Mouse (Mus musculus) bone marrow, adult 2 months (tissue): ENCODE data around the gene Camta1. TPM values are rescaled to one million over a fixed set of nuclear protein-coding genes. Genes with fewer than 3 reads are reported as not detected.

Experiments
- H3K27ac ChIP-seq: fragments of 200-500 bp; 2 replicates; pipeline ENCODE4 v1.5.1; 2012; ENCODE audit warnings: low read depth, mild to moderate bottlenecking, control low read depth, inconsistent platforms, low read length; ENCODE audit not compliant: control insufficient read depth, poor library complexity, insufficient read depth
- H3K4me1 ChIP-seq: fragments of 200-500 bp; 2 replicates; pipeline ENCODE4 v1.6.1; 2011; ENCODE audit warnings: low read length; ENCODE audit not compliant: control insufficient read depth, insufficient read depth
- H3K4me3 ChIP-seq: fragments of 200-500 bp; replicated peaks from 2 replicates; pipeline ENCODE3; 2011; ENCODE audit warnings: mild to moderate bottlenecking, low read depth, low read length, control low read depth; ENCODE audit not compliant: control insufficient read depth
- CTCF ChIP-seq: fragments of 200-500 bp; IDR thresholded peaks from 2 replicates; pipeline ENCODE4 v1.5.1; 2011; ENCODE audit warnings: low read length, control low read depth; ENCODE audit not compliant: control insufficient read depth, insufficient read depth
- POLR2A ChIP-seq: fragments of 200-500 bp; IDR thresholded peaks from 2 replicates; pipeline ENCODE4 v1.6.1; 2011; ENCODE audit warnings: low read depth, mild to moderate bottlenecking, control low read depth, low read length, borderline replicate concordance; ENCODE audit not compliant: control insufficient read depth
- WGBS: fragments of 180-500 bp; shearing (Covaris S2); methylation state at CpG from one replicate; pipeline ENCODE4 v1.1.7; 2018; 5-methylcytosine and 5-hydroxymethylcytosine counted together
- polyA plus RNA-seq: library from polyadenylated mRNA; stranded (reverse); fragments of >200 nt; gene quantifications from 2 replicates; pipeline ENCODE4 v1.2.4, GENCODE M21; 2011; ENCODE audit warnings: low replicate concordance; ENCODE audit not compliant: missing spikeins, insufficient read depth, insufficient read length

Gene Camta1
- polyA plus RNA-seq, 1 experiment = 26.6 TPM

DNA sequence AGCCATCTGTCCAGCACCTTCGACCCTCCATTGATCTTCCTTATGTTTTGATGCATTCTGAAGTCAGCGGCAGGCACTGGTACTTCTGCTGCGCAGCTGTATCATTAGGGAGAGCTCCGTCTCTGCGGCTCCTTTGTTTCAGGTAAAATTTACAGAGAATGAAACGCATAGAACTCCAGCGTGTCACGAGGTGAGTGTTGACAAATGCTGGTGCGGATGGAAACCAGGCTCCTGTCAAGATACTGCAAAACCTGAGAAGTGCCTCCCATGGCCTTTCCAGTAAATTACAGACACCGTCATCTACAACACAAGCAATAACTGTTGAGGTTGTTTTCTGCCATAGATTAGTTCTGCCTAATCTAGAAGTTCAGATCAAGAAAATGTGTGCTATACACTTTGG lies 328.2 kb downstream of the Camta1 start:
- WGBS = 80% methylated on average over 10 of the region's 10 CpGs
- no peaks in the 10 kb centered on the region for H3K4me1 ChIP-seq
- TF ChIP-seq CTCF = no peak
- TF ChIP-seq POLR2A = no peak
- H3K4me3 ChIP-seq = no peak overlapping the region
- no peak overlapping the region for H3K27ac ChIP-seq

DNA sequence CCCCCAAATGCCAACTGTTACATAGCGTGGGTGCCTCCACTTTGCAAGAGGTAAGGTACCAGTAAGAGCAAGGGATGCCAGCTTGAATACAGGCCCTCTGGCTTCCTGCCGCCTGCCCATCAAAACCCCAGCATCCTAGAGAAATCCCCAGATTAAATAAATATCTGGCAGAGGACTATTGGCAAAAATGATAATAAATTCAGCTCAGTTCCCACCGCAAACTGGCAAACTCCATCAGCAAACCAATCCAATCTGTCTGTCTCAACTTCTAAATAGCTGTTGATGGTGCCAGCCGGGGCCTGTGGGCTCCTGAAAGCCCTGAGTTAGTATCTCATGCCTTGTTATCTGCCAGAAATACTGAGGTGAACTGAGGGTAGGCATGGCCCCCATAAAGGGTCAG lies 333.2 kb downstream of the Camta1 start:
- Histone ChIP-seq H3K4me3 (no peak overlapping the region), H3K27ac (no peak overlapping the region), H3K4me1 (no peaks in the 10 kb centered on the region)
- 81% methylated on average over 4 of the region's 4 CpGs for WGBS
- TF ChIP-seq POLR2A (no peak), CTCF (no peak)

DNA sequence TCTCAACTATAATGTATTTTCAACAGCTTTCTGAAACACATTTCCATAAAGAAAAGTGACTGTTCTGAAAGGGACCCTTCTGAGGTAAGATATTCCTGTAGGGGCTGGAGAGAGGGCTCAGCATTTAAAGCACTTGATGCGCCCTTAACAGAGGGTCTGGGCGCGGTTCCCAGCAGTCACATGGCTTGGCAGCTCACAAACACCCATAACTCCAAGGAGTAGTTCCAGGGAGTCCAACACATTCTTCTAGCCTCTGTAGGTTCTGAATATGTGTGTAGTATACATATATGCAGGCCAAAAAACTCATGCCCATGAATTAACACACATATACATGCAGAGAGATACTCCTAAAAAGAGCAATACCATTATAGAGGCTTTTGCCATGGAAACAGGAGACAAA lies 333.9 kb downstream of the Camta1 start:
- WGBS = 89% methylated on average over 3 of the region's 3 CpGs
- no peak overlapping the region for H3K4me3 ChIP-seq
- TF ChIP-seq POLR2A (no peak), CTCF (no peak)

DNA sequence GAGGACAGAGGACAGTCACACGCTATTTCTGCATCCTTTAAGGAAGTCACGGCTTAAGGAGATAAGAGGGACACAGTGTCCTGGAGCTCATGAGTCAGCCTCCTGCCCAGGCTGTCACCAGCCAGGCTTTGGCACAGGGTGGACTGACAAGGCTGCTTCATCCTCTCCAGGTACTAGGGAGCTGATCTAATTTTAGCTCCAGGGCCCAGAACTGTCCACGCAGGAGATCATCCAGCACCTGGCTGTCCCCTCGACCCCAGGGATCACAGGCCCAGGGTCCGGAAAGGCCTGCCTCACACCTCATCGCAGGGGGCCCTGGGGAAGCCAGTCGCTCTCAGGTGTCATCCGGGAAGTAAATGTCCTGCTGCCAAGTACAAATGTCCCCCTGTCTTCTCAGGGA lies 341.6 kb downstream of the Camta1 start:
- TF ChIP-seq POLR2A (no peak), CTCF (no peak)
- H3K4me3 ChIP-seq = no peak overlapping the region
- 31% methylated on average over 8 of the region's 8 CpGs for WGBS
- H3K27ac ChIP-seq = no peak overlapping the region
- no peaks in the 10 kb centered on the region for H3K4me1 ChIP-seq

More for the DNA sequence above, 333.9 kb downstream of the Camta1 start:
- H3K27ac ChIP-seq = no peak overlapping the region
- H3K4me1 ChIP-seq = no peaks in the 10 kb centered on the region

DNA sequence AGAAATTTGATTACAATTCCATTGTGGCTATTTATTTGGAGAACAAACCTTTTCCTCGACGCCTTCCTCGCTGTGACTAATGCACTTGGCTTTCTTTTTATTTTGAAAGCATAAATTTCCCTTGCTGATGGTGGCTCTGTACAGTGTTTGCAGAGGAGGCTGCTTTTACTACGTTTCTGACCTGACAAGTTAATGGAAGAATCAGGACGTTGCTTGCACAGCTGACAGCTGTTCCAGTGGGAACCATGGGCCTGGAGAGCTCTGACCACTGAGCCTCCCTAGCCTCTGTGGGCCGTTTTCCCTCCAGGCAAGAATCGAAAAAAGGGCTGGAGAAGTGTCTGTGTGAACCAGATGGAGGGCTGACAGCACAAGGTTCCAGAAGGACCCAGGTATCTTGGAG lies 342.7 kb downstream of the Camta1 start:
- no peak overlapping the region for H3K27ac ChIP-seq
- no peak overlapping the region for H3K4me3 ChIP-seq
- 71% methylated on average over 7 of the region's 7 CpGs for WGBS
- no peaks in the 10 kb centered on the region for H3K4me1 ChIP-seq
- TF ChIP-seq POLR2A (no peak), CTCF (no peak)

DNA sequence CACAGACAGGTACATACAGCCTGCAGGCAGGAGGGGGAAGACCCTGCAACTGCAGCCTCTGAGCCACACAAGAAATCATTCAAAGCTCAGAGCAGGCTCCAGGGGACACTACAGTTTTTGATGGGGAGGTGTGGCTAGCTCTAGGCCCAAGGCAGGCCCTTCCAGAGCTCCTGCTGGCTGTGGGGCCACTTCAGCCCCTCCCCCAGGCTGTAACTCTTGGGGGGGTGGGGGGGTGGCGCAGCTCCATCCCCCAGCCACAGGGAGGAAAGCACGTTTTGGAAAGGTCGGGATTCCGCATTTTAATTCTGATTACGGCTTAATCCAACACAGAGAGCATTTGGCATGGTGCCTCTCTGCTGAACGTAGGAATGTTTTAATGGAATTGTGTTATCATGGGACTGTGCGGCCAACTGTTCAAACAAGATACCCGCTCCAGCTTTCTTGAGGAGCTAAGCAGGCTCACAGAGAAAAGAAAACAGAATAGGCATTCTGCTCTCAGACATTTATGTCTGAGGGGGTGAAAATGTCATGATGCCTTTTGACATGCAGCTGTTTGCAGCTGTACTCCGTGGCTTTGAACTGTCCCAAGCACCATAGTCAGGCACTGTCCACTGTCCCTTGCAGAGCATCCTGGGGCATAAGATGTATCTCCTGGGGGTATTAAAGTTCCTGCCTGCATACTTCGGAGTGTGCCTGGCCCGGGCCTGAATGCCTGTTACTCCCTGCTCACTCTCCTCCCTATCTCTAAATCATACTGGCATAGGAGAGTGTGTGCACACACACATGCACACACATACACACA lies 344.5 kb downstream of the Camta1 start:
- TF ChIP-seq CTCF (no peak), POLR2A (no peak)
- no peak overlapping the region for H3K27ac ChIP-seq
- H3K4me1 ChIP-seq = no peaks in the 10 kb centered on the region
- WGBS = 65% methylated on average over 11 of the region's 11 CpGs
- H3K4me3 ChIP-seq = no peak overlapping the region

DNA sequence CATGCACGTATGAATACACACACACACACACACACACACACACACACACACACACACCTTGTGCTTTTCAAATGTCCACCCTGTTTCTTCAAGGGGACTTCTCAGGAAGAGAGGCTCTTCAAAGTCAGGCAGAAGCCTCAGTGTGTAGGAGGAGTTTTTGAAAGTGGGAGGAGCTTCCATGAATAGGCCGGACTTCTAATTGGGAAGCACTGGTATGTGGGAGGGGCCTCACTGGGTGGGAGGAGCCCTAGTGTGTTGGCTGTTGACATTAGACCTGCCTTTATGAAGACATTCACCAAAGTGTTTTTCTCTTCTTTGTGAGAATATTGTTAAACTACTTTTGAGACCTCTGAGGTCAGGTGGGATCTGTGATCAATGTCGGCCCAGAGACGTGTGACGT lies 346.4 kb downstream of the Camta1 start:
- Histone ChIP-seq H3K4me1 (no peaks in the 10 kb centered on the region), H3K4me3 (no peak overlapping the region), H3K27ac (no peak overlapping the region)
- TF ChIP-seq CTCF = no peak
- TF ChIP-seq POLR2A = no peak
- 76% methylated on average over 5 of the region's 5 CpGs for WGBS

DNA sequence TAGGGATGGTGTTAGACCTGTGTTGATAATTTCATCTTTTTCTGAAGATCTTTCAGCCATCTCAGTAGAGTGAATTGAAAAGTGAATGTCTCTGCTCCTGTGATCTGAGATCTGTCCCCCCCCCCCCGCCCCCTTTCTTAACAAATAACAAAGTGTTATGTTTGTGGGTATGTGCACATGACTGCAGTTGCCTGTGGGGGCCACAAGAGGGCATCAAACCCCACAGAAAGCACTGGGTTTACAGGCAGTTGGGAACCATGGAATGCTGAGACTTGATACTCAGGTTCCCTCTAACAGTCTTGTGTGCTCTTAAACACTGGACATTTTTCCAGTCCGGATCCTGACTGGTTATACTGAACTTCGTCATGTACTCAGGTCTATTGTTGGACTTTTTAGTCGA lies 350.6 kb downstream of the Camta1 start:
- WGBS = 76% methylated on average over 4 of the region's 4 CpGs
- no peak for TF ChIP-seq POLR2A
- no peak for TF ChIP-seq CTCF
- H3K4me3 ChIP-seq = no peak overlapping the region
- no peak overlapping the region for H3K27ac ChIP-seq
- no peaks in the 10 kb centered on the region for H3K4me1 ChIP-seq

DNA sequence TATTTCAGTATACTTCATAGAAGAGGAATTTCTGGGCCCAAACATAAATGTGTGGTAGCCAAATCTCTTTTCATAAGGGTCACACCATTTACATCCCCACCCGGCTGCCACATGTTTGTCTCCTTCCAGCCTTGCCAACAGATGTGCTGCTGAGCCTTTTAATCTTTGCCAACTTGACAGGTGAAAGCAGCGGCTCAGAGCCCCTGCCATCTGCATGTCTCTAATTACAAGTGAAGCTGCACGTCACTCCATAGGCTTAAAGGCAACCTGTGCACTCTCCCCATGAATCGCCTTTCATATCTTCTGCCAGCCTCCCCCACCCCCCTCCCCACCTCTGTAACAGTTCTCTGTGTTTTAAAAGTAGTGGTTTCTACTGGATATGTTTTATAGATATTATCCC lies 351.3 kb downstream of the Camta1 start:
- no peak overlapping the region for H3K27ac ChIP-seq
- H3K4me1 ChIP-seq = no peaks in the 10 kb centered on the region
- TF ChIP-seq CTCF (no peak), POLR2A (no peak)
- 80% methylated on average over 4 of the region's 4 CpGs for WGBS
- no peak overlapping the region for H3K4me3 ChIP-seq
